Comparison of ENCODE assay signal across 12 mouse cellular contexts in the genomic region with DNA sequence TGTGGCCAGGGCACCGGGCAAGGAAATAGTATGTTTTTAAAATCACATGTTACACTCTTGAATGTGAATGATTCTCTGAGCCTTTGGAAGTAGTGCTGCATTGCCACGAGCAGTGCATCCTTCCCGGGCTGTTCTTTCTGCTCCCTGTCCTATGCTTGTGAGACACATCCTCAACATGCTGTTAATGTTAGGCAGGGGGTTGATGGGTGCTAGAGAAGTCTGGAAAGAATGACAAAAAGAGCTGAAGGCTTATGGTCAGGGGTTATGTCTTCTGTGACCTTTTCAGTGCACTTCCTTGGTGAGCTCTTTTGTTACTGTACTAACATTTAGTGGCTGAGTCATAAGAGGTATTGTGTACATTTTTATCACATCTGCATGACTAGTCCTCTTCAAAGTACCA.
"Had no signal": no experiment of that assay in that cellular context is flagged by ENCODE, and none has a peak within 500 bp of the region (broad histone marks: within the 10 kb centered on the region; RNA-seq: fewer than 3 reads in every experiment).

No protein-coding gene starts in this region.

- DNase-seq: retina, postnatal 1 day; right cerebral cortex, adult 18-20 months; right cerebral cortex, postnatal 14 days; right cerebral cortex, postnatal 25 days; right cerebral cortex, postnatal 4 days; spleen, adult 18-20 months; thymus, adult 18-20 months; thymus, adult 2 months; thymus, postnatal 14 days; thymus, postnatal 25 days; thymus, postnatal 36 days; thymus, postnatal 4 days had no signal
